Mouse (Mus musculus) left cerebral cortex, postnatal 10 days (tissue): Measurements from ENCODE around the gene Znrd1as. TPM values are rescaled to one million over a fixed set of nuclear protein-coding genes. Genes with fewer than 3 reads are reported as not detected.

Experiments used
- DNase-seq, 2 experiments: peaks; one replicate each; pipeline ENCODE4 v3.0.0; 2021 to 2022; ENCODE audit warnings: low spot score in 2 of 2, mixed read lengths in 1 of 2; ENCODE audit errors: extremely low spot score in 1 of 2
- intact Hi-C: fragments of 180-260 bp; cut with DNase I; formaldehyde crosslinking; loops from one replicate; pipeline ENCODE4 v1.15.1; 2025
- total RNA-seq, 2 experiments: library from RNA; stranded (reverse); gene quantifications; 2 replicates each; pipeline ENCODE4 v1.2.3; 2021

The Znrd1as gene
- total RNA-seq, result 1 to 10 TPM; 2.8 to 3.5 TPM

DNA sequence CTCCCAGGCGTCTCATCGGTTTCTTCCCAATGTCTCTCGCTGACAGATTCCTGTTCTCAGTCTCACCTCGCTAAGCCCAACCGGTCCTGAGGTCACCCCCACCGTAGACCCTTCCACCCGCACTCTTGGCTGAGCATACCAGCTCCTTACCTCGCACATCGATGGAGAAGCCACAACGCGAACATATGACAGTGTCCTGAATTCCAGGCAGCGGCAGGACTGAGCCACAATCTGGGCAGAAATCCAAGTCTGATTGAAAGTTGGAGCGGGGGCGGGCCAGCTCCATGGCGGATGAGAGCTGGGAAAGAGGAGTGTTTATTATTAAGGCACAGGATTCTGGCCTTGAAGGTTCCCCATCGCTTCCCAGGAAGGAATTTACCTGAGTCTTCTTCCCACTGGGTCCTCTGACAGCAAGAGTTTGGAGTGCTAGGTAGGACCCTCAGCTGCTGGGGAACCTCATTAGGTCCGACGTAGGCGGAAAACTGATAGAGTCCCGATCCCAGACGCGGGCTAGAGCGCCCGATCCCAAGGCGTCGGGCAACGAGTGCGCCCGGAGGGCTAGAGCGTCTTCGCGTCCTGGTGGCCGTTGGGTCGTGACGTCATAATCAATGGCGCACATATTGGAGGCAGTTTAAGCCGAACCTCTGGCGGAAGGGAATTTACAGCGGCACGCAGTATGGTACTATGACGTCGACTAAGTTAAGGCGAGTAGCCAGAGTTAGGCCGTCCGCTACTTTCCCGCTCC lies at the start of gene Znrd1as, which contains the start of gene Znrd1:
Gene Znrd1as (plus strand): TSS at position 594 of the 745 bp plus-strand sequence.
Gene Znrd1 (minus strand): TSS at position 561 of the 745 bp plus-strand sequence.
- DNase-seq, result peak; percentile 95 to 97
- intact Hi-C loops, result loop anchor here (5.0 kb wide), 1 partner anchor 44 kb away; the partner anchor contains the start of gene Zfp57

- no peak for DNase-seq
- intact Hi-C loops, result no loop called here
Observed at GRCm38 (mm10) chr17:36909802-36910201, 48.6 kb upstream of the Znrd1as start.

DNA sequence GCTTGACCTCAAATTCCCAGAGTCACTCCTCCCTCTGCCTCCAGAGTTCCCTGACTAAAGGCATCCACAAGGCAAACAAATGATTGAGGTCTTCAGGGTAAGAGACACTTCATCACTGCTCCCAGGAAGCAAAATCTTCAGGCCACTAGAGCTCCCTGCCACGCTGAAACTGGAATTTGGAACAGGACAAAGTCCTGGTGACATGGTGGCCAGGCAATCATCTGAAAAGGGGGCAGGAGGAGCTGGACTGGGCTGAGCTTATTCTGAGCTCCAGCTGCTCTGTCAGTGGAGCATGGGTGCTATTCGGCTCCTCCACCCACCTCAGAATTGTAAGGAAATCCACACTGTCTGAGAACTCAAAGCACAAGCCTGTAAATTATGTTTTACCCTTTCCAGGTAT lies 46.4 kb upstream of the Znrd1as start:
- DNase-seq, result no peak
- intact Hi-C loops, result no loop called here

DNA sequence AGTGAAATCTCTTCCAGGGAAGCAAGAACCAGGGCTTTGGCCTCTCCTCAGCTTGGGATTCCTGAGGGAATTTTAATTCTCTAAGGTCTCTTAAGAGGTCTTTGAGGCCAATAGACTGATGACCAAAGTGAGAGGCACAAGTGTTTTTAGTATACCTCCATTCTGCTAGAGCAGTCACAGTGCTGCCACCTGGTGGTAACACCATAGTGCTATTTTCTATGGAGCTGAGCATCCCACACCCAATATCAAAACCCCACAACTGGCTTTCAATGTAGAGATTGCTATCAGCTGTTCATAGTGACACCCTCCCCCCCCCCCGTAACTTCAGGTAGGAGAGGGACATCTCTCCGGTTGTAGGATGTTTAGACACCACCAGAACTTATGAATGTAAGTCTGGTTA lies 44.3 kb upstream of the Znrd1as start:
- intact Hi-C loops, result no loop called here

DNA sequence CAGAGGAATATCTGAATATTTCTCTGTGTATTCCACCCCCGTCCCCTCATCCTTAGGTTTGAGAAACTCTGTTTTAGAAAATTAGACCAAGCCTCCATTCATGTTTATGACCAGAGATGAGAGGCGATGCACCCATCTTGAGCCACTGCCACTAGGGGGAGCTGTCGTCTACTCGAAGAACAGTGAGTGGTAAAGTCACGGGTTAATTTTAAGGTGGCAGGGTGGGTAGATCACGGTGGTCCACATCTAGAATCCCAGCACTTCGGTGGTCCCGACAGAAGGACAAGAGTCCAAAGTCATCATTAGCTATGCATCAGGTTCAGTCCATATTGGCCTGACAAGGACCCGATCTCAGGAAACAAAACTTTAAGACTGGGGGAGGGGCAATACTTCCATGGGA lies 43.3 kb upstream of the Znrd1as start:
- intact Hi-C loops, result loop anchor here (5.0 kb wide), 1 partner anchor 132 kb away; the partner anchor contains the start of gene Gabbr1
- DNase-seq, result peak; percentile 11 to 69

More for the DNA sequence above, 44.3 kb upstream of the Znrd1as start:
- DNase-seq, result peak; percentile 40 to 82

- intact Hi-C loops, result no loop called here
- no peak for DNase-seq
Observed at GRCm38 (mm10) chr17:36920239-36920638, 38.2 kb upstream of the Znrd1as start.

- intact Hi-C loops, result no loop called here
- no peak for DNase-seq
Observed at GRCm38 (mm10) chr17:36922715-36923114, 35.7 kb upstream of the Znrd1as start.

DNA sequence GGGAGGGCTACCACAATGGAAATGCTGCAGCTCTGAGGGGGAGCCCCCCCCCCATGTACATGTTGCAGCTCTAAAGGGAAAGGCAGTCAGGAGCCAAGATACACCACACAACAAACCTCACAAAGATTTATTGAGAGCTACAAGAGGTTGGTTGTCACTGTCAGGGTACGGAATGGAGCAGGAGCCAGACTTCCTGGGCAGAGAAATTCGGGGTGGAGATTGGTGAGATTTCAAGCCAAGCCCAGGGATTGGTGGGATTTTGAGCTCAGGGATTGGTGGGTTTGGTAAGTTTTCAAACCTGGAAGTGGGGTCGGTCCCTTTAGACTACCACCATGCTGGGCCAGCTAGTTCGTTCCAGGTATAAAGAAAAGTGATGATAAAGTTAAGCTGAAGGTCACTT lies 34.9 kb upstream of the Znrd1as start:
- DNase-seq, result no peak
- intact Hi-C loops, result no loop called here

- intact Hi-C loops, result no loop called here
- DNase-seq, result no peak
Observed at GRCm38 (mm10) chr17:36927496-36928120, 30.8 kb upstream of the Znrd1as start.

DNA sequence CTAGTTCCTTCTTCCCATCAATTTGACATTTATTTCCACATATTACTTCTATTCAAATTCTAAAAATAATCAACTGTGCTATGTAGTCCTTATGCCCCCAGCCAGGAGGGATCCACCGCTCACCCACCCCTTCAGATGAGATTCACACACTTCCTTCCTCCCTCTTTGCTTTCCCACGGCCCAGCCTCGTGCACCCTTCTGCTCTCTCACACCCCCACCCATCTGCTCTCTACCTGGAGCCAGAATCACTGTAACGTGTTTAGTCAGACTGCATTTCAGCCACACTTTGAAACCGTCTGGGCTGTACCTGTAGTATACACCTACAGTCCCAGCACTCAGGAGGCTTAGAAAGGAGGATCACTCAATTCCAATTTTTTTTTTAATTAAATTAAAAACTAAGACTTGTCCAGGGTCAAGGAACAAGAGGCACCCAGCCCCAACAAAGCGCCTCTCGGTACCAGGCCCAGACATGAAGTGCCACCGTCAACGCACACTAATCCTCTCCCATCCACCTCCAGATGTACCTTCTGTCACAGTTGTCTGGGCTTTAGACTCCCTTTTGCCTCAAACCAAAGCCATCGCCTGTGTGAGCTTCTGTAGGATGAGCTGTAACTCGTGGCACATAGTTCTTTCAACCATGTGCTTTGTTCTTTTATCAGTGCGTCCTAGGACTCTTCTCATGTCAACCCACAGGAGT lies 29.0 kb upstream of the Znrd1as start:
- DNase-seq, result no peak
- intact Hi-C loops, result no loop called here

- intact Hi-C loops, result no loop called here
Observed at GRCm38 (mm10) chr17:36930233-36930632, 28.2 kb upstream of the Znrd1as start.

GRCm38 (mm10) chr17:36931130-36931529 lies 27.3 kb upstream of the Znrd1as start:
- intact Hi-C loops, result no loop called here
- no peak for DNase-seq

More at GRCm38 (mm10) chr17:36930233-36930632, 28.2 kb upstream of the Znrd1as start:
- DNase-seq, result no peak

DNA sequence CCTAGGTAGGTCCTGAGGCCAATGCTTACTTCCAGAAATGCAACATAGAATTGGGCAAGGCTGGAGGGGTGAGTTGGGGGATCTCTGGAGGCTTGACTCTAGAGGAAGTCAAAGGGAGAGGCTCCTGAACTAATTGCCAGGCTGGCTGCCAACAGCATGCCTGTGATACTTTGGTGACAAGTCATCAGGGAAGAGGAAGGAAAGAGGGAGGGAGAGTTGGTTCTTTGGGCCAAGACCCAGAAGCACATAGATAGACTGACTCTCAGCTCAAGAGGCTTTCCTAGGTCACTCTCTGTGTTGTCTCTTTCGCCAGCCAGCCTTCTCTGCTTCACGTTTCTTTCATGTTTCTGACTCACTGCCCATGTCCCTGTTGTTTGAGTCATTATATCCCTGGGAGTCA lies 26.6 kb upstream of the Znrd1as start:
- intact Hi-C loops, result no loop called here
- DNase-seq, result no peak

GRCm38 (mm10) chr17:36938056-36938455 lies 20.3 kb upstream of the Znrd1as start:
- intact Hi-C loops, result no loop called here
- DNase-seq, result no peak

DNA sequence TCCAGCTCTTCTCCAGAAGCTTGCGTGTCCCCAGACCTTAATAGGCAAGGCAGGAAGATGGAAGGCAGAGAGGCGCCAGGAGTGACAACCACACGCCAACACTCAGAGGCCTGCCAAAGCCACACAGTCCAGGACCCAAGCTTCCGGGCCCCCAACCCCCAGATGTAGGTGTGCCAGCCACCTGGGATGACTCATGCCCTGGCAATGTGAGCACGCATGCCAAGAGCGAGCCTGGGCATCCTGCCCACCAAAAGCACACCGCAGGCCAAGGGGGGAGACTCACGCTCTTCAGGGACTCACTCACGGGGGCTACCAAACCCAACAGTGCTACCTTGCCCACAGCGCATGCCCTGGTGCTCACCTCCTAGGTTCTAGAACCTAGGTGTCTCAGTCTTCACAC lies 16.0 kb upstream of the Znrd1as start:
- intact Hi-C loops, result no loop called here
- DNase-seq, result peak in 1 of 2 experiments; percentile 56

DNA sequence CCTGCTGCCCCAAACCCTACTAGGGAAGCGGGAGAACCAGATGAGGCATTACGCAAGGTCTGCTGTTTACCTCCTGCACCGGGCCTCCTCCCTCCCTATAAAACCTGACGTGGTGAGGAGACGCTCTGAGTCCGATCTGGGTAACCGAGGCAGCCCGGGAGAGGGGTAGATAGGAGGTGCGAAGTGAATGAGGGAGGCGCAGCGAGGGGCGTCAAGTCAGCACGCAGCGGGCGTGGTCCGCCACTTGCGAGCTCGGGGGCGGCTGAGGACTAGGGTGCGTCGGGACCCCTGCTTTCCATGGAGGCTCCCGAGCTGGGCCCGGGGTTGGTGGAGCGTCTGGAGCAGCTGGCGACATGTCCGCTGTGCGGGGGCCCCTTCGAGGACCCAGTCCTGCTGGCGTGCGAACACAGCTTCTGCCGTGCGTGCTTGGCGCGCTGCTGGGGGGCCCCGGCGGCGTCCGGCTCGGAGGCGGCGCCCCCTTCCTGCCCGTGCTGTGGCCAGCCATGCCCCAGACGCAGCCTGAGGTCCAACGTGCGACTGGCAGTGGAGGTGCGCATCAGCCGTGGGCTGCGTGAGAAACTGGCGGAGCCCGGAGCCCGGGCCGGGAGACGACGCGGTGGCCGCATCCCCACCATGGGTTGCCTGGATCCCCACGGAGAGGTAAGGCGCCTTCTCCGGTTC lies 15.5 kb upstream of the Znrd1as start, which contains the start of gene Rnf39:
Gene Rnf39 (plus strand): TSS at position 128 of the 681 bp plus-strand sequence.
- intact Hi-C loops, result no loop called here
- DNase-seq, result peak in 1 of 2 experiments; percentile 50

GRCm38 (mm10) chr17:36943691-36944090 lies 14.7 kb upstream of the Znrd1as start:
- intact Hi-C loops, result no loop called here
- no peak for DNase-seq

GRCm38 (mm10) chr17:36944121-36944775 lies 14.1 kb upstream of the Znrd1as start:
- no peak for DNase-seq
- intact Hi-C loops, result no loop called here
